Mouse (Mus musculus): ENCODE results near the gene Cdkn2aip.

- TF ChIP-seq CTCF (IDR thresholded peaks at IDR 0.05; ENCODE audit: extremely low read depth, insufficient read length, insufficient replicate concordance, low read depth, low read length), result no peak
- TF ChIP-seq POLR2A (IDR thresholded peaks at IDR 0.05; ENCODE audit: low read depth, low read length), result no peak
These were observed 31.1 kb upstream of the Cdkn2aip start for GRCm38 (mm10) chr8:47744803-47745202.

Data from small intestine, adult 2 months (tissue).